Mouse (Mus musculus) adrenal gland, postnatal 36 days (tissue): ENCODE results near the gene Dnttip2. TPM values are rescaled to one million over a fixed set of nuclear protein-coding genes. Genes with fewer than 3 reads are reported as not detected.

Source experiments
- DNase-seq, 2 experiments: peaks; one replicate each; pipeline ENCODE4 v3.0.0; 2021; ENCODE audit warnings: mixed read lengths in 1 of 2
- microRNA-seq: library from miRNA; unstranded; fragments of <30 nt; microRNA quantifications from one replicate; pipeline ENCODE4 v1.2.0, GENCODE M21; 2021
- total RNA-seq, 2 experiments: library from RNA; stranded (reverse); gene quantifications; 2 replicates each; pipeline ENCODE4 v1.2.3; 2021

Gene Dnttip2
- total RNA-seq, 2 experiments from 2014 or later: 39.8 to 44.5 TPM

- no peak for DNase-seq
Measured at GRCm38 (mm10) chr3:122324528-122324927, 50.3 kb downstream of the Dnttip2 start.

- DNase-seq: no peak
Measured at GRCm38 (mm10) chr3:122330484-122330883, 56.3 kb downstream of the Dnttip2 start.

GRCm38 (mm10) chr3:122333493-122333892 lies 59.3 kb downstream of the Dnttip2 start:
- DNase-seq: peak in 1 of 2 experiments; percentile 10

GRCm38 (mm10) chr3:122333902-122334301 lies 59.7 kb downstream of the Dnttip2 start:
- peak in 1 of 2 experiments; percentile 40 for DNase-seq

GRCm38 (mm10) chr3:122334375-122334774 lies 60.2 kb downstream of the Dnttip2 start:
- DNase-seq: no peak

Small RNA genes within 50 kb of the gene (microRNA-seq; reads per million reads assigned to microRNA genes)
- not detected for gene Gm22903
- 32.3 reads per million, percentile 39 among the genes with 10 or more reads in this experiment for gene Mir760

Other genes starting within 250 kb of the Dnttip2 start
- gene Abca4, start 229.9 kb upstream of the Dnttip2 start, total RNA-seq: 1 to 10 TPM; 2.0 to 3.9 TPM
- 100 to 1,000 TPM; 111 to 119 TPM for gene Gclm, start 28.8 kb upstream of the Dnttip2 start, total RNA-seq
- gene Bcar3, start 19.7 kb downstream of the Dnttip2 start, total RNA-seq: 10 to 100 TPM; 57.8 to 66.6 TPM